Mouse (Mus musculus) lung, embryonic 15.5 days (tissue): ENCODE data around the gene Zbed3. TPM values are rescaled to one million over a fixed set of nuclear protein-coding genes. Genes with fewer than 3 reads are reported as not detected.
A peak's percentile ranks its signal among the peaks of the same experiment; 100 is the strongest.

ENCODE experiments used
- ATAC-seq: fragments of 200-750 bp; cut with Nextera tagmentation; 2 replicates; pipeline ENCODE4 v1.8.0; 2017; ENCODE audit warnings: moderate number of reproducible peaks, borderline replicate concordance; ENCODE audit not compliant: low FRiP score, low TSS enrichment; ENCODE audit errors: extremely low read depth
- H3K27ac ChIP-seq: fragments of 300-500 bp; sonication (generic); 2 replicates; pipeline ENCODE4 v1.5.1; 2015; ENCODE audit warnings: moderate library complexity, mild to moderate bottlenecking, inconsistent platforms
- H3K27me3 ChIP-seq: fragments of 300-500 bp; sonication (generic); 2 replicates; pipeline ENCODE4 v1.6.1; 2015; ENCODE audit warnings: inconsistent platforms
- H3K36me3 ChIP-seq: fragments of 300-500 bp; sonication (generic); 2 replicates; pipeline ENCODE4 v1.6.1; 2015; ENCODE audit warnings: inconsistent platforms
- H3K4me1 ChIP-seq: fragments of 300-500 bp; sonication (generic); 2 replicates; pipeline ENCODE4 v1.6.1; 2015; ENCODE audit warnings: inconsistent platforms
- H3K4me2 ChIP-seq: fragments of 300-500 bp; sonication (generic); 2 replicates; pipeline ENCODE4 v1.6.1; 2015; ENCODE audit warnings: inconsistent platforms, mild to moderate bottlenecking, moderate library complexity
- H3K4me3 ChIP-seq: fragments of 300-500 bp; sonication (generic); 2 replicates; pipeline ENCODE4 v1.5.1; 2015; ENCODE audit warnings: mild to moderate bottlenecking, inconsistent platforms
- H3K9ac ChIP-seq: fragments of 300-500 bp; sonication (generic); 2 replicates; pipeline ENCODE4 v1.6.1; 2015; ENCODE audit warnings: inconsistent platforms
- H3K9me3 ChIP-seq: fragments of 300-500 bp; sonication (generic); 2 replicates; pipeline ENCODE4 v1.6.1; 2016; ENCODE audit warnings: inconsistent platforms
- WGBS: fragments of 180-500 bp; shearing (Covaris S2); methylation state at CpG from one replicate; pipeline ENCODE4 v1.1.7; 2015; 5-methylcytosine and 5-hydroxymethylcytosine counted together
- polyA plus RNA-seq: library from polyadenylated mRNA; unstranded; fragments of >200 nt; fragmentation: Nextera tagmentation; extraction: Ambion mirVana; gene quantifications from 2 replicates; pipeline ENCODE4 v1.2.1, GENCODE M21; 2015

Gene Zbed3
- polyA plus RNA-seq, 1 experiment from 2014 or later, result 65.0 TPM

DNA sequence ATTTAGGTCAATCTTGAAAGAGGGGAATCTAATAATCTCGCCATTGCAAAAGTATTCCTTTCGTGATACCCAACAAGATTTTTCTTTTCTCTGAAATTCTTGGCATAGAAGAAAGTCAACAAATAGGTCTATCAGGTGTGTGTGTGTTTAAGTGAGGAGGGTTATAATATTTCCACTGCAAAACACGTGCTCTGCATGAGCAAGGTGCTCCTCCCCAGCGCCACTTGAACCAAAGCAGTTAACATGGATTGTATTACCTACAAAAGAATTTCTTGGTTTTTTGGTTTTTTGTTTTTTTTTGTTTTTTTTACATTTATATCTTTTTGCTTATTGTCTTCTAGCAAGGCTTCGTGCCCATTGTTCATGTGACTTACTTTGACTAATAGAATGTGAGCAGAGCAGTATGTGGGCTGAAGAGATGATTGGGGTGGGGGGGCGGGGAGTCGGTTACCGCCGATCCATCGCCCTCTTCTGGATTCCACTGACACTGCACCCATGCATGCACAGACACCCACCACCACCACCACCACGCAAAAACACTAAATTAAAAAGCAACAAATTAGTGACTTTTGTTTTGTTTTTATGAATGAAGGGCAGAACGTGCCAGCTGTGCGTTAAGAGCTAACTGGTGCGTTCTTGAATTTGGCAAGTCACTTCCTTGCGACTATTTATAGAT, 676 bp downstream of the Zbed3 start:
- WGBS, result 23% methylated on average over 15 of the region's 15 CpGs

DNA sequence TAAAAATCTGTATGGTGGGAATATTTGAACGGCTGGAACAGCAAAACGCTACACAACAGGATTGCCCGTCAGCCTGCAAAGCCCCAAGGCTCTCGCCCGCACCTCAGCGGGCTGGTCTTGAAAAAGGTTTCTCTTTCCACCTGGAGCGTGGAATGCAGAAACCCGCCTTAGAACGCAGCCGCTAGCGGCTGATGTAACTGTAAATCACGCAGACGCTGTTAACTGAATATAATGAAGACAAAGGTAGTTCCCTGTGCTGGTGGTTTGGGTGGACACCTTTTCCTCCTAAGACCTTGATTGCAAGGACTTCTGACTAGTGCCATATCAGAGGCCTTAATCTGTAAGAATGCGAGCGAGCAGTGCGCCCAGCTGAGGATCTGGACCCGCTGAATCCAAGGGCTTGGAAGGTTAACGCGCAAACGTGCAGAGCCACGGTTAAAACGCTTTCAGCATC, 1.2 kb downstream of the Zbed3 start:
- ATAC-seq, result peak; percentile 23; the same call in 1 of the 2 replicates
- no peaks in the 10 kb centered on the region for H3K9me3 ChIP-seq
- peaks cover 31% of the 10 kb centered on the region for H3K4me1 ChIP-seq
- no peaks in the 10 kb centered on the region for H3K36me3 ChIP-seq
- H3K9ac ChIP-seq, result peak overlapping the region; percentile 98
- under 1% methylated on average over 22 of the region's 22 CpGs for WGBS
- H3K4me2 ChIP-seq, result peak overlapping the region; percentile 79
- peak overlapping the region; percentile 86 for H3K4me3 ChIP-seq
- H3K27me3 ChIP-seq, result no peaks in the 10 kb centered on the region
- peak overlapping the region; percentile 99 for H3K27ac ChIP-seq

More for the DNA sequence above, 676 bp downstream of the Zbed3 start:
- ATAC-seq, result peak; percentile 43; the same call in 1 of the 2 replicates
- Histone ChIP-seq H3K4me1 (peaks cover 30% of the 10 kb centered on the region), H3K9me3 (no peaks in the 10 kb centered on the region), H3K36me3 (no peaks in the 10 kb centered on the region), H3K9ac (peak overlapping the region; percentile 98), H3K27ac (peak overlapping the region; percentile 99), H3K27me3 (no peaks in the 10 kb centered on the region), H3K4me3 (peak overlapping the region; percentile 86), H3K4me2 (peak overlapping the region; percentile 79)

DNA sequence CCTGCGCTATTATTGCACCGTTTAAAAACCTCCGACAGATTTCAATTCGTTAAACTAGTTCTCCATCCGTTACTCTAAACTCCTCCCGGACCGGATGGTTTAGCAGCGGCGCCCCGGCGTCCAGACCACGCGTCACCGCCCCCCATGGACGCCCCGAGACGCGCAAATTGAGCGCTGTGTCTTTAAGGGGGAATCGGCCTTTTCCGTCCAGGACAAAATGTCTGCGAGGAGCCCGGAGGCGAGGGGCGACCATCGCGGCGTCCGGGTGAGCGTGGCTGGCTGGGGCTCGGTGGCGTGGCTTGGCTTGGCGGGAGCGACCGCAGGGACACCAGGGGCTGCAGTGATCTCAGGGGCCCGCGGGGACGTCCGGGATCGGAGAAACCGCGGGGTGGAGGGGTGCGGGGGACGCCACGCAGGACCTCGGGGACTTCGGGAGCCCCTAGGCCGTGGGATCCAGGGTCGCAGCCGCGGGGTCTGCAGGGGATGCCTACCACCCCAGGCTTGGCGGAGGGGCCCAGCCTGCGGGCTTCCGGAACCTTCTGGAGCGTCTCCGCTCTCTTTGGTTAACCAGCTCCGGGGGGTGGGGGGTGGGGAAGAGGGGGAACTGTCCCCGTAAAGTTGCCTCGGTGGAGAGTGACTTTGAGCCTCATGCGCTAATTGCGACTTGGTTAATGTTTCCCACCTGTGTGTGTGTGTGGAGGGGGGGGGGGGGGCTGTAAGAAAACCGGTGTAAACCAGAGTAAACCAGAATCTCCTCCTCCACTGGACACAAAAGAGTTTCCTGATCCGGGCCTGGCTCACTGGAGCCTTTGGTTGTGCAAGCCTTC, 1.9 kb downstream of the Zbed3 start:
- peak; percentile 73 for ATAC-seq
- WGBS, result 2% methylated on average over 62 of the region's 63 CpGs
- H3K27ac ChIP-seq, result peak overlapping the region; percentile 99

DNA sequence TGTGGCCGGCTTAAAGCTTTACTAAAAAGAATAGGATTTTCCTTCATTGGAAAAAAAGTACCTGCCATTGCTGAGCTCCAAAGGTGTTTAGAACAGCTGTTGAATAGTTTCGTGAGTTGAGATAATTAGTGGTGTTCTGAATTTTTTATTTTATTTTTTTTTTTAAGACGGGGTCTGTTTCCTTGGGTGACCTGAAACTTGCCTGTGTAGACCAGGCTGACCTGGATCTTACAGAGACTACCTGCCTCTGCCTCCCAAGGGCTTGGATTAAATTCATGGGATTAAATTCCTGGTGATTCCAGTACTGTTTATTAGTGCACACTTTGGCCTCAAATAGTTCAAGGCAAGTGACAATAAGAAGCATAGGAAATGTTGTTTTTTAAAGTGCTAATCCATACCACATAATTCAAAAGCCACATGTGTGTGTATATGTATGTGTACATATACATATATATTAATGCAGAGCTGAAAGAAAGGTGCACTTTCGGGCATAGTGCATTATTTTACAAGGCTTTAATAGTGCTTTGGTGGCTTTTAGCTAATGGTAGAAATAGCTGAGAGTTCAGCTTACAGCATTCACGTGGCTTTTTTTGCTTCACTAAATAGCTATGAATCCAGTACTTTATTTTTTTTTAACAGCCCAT, 2.6 kb downstream of the Zbed3 start:
- peaks cover 35% of the 10 kb centered on the region for H3K4me1 ChIP-seq
- H3K9ac ChIP-seq, result peak overlapping the region; percentile 98
- H3K36me3 ChIP-seq, result no peaks in the 10 kb centered on the region
- peak overlapping the region; percentile 86 for H3K4me3 ChIP-seq
- no peaks in the 10 kb centered on the region for H3K27me3 ChIP-seq
- H3K27ac ChIP-seq, result peak overlapping the region; percentile 99
- no peaks in the 10 kb centered on the region for H3K9me3 ChIP-seq
- ATAC-seq, result no peak
- 4% methylated on average over 5 of the region's 5 CpGs for WGBS
- H3K4me2 ChIP-seq, result peak overlapping the region; percentile 79

More for the DNA sequence above, 1.9 kb downstream of the Zbed3 start:
- Histone ChIP-seq H3K9ac (peak overlapping the region; percentile 98), H3K4me2 (peak overlapping the region; percentile 79), H3K4me3 (peak overlapping the region; percentile 86), H3K36me3 (no peaks in the 10 kb centered on the region), H3K4me1 (peaks cover 34% of the 10 kb centered on the region), H3K27me3 (no peaks in the 10 kb centered on the region), H3K9me3 (no peaks in the 10 kb centered on the region)

DNA sequence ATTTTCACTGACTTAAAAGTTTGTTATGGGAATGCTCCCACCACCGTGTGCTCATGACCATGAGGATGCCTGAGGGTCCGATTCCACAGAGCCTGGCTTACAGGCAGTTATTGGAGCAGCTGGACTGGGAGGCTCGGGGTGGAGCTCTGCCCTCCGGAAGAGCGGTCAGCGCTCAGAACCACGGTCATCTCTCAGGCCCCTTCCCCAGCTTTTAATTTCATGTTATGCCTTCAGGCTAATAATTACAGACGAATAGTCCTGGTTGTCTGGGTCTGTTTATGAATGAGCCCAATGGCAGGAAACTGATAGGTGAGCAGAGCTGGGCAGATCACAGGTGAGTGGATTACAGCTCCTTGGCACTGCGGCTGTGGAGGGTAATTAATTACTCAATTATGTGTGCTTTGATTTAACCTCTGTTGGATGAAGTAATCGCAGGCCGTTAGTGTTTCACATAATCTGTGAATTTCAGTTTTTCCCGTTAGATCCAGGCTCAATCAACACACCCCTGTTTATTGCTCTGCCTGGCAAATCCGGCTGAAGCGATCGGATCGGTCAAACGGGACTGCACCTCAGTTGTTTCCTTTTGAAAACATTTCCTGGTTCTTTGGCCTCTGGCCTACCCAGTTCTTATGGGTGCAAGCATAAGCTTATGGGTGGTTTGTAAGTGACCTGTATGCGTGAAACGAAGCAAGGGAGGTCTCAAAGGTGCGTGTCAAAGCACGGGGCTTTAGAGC, 3.4 kb downstream of the Zbed3 start:
- Histone ChIP-seq H3K27me3 (no peaks in the 10 kb centered on the region), H3K36me3 (no peaks in the 10 kb centered on the region), H3K27ac (peak overlapping the region; percentile 99), H3K4me1 (peaks cover 38% of the 10 kb centered on the region), H3K4me3 (peak overlapping the region; percentile 86), H3K9ac (peak overlapping the region; percentile 98), H3K9me3 (no peaks in the 10 kb centered on the region), H3K4me2 (peak overlapping the region; percentile 79)
- 10% methylated on average over 21 of the region's 21 CpGs for WGBS
- no peak for ATAC-seq

DNA sequence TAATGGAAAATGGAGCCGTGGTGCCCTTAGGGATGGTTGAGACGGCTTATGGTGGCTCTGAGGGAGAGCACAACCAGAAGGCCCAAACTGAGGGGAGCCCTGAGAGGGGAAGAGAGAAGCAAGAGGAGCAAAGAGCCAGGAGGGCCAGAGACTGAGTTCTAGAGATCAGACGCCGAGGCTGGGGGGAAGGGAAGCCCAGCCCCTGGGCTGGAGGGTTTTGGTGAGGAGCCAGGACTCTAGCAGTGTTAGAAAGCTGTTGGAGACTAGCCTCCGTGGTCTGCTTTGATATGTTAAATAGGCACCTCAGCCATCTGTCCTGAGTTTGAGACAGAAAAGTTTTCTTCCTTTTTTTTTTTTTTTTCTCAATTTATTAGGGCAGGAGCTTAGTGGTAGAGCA, 3.9 kb downstream of the Zbed3 start:
- Histone ChIP-seq H3K4me1 (peaks cover 43% of the 10 kb centered on the region), H3K36me3 (no peaks in the 10 kb centered on the region), H3K27me3 (no peaks in the 10 kb centered on the region), H3K27ac (peak overlapping the region; percentile 99), H3K4me2 (peak overlapping the region; percentile 79), H3K9ac (peak overlapping the region; percentile 98), H3K9me3 (no peaks in the 10 kb centered on the region), H3K4me3 (peak overlapping the region; percentile 86)
- WGBS, result 7% methylated on average over 5 of the region's 5 CpGs
- ATAC-seq, result no peak

DNA sequence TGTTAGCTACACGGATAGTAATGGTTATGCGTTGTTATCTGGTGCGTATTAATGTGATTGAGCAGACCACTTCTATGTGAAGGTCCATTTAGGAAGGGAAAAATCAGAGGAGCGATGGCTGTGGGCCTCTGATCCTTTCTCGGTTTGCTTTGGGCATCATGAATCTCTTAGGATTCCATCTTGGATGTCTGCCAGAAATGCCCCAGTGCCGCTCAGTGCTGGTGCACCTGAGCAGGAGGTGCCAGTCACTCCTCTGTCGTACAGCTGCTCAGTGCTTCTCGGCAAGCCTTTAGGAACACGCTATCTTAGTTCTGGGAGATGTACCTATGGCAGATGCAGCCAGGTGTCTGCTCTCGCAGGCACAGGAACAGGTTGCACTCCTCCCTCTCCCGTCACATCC, 5.4 kb downstream of the Zbed3 start:
- H3K9me3 ChIP-seq, result no peaks in the 10 kb centered on the region
- ATAC-seq, result no peak
- no peak overlapping the region for H3K27ac ChIP-seq
- H3K36me3 ChIP-seq, result no peaks in the 10 kb centered on the region
- H3K27me3 ChIP-seq, result no peaks in the 10 kb centered on the region
- no peak overlapping the region for H3K9ac ChIP-seq
- H3K4me3 ChIP-seq, result no peak overlapping the region
- 67% methylated on average over 11 of the region's 11 CpGs for WGBS
- H3K4me2 ChIP-seq, result no peak overlapping the region
- peaks cover 47% of the 10 kb centered on the region for H3K4me1 ChIP-seq

DNA sequence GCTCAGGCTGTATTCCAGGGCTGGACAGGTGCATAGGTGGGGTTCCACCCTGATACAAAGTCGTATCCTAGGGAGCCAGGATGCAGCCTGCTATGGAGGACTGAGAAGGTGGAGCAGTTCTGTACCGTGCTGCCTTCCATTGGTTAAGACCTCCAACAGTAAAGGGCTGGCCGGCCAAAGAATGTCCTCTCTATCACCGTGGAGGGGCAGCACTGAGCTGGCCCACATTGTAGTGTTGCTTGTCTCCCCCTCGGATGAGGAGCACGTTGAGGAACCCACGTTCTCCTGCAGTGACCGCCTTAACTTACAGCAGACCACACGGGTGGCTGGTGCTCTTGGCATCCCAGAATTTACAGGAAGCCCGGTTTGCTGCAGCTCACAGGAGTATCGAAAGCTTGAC, 7.1 kb downstream of the Zbed3 start:
- H3K9ac ChIP-seq, result no peak overlapping the region
- H3K9me3 ChIP-seq, result no peaks in the 10 kb centered on the region
- WGBS, result 51% methylated on average over 11 of the region's 11 CpGs
- no peaks in the 10 kb centered on the region for H3K27me3 ChIP-seq
- no peak overlapping the region for H3K4me2 ChIP-seq
- no peak for ATAC-seq
- no peak overlapping the region for H3K27ac ChIP-seq
- no peak overlapping the region for H3K4me3 ChIP-seq
- peaks cover 47% of the 10 kb centered on the region for H3K4me1 ChIP-seq
- peaks cover 1% of the 10 kb centered on the region; the same call in 1 of the 2 replicates for H3K36me3 ChIP-seq

DNA sequence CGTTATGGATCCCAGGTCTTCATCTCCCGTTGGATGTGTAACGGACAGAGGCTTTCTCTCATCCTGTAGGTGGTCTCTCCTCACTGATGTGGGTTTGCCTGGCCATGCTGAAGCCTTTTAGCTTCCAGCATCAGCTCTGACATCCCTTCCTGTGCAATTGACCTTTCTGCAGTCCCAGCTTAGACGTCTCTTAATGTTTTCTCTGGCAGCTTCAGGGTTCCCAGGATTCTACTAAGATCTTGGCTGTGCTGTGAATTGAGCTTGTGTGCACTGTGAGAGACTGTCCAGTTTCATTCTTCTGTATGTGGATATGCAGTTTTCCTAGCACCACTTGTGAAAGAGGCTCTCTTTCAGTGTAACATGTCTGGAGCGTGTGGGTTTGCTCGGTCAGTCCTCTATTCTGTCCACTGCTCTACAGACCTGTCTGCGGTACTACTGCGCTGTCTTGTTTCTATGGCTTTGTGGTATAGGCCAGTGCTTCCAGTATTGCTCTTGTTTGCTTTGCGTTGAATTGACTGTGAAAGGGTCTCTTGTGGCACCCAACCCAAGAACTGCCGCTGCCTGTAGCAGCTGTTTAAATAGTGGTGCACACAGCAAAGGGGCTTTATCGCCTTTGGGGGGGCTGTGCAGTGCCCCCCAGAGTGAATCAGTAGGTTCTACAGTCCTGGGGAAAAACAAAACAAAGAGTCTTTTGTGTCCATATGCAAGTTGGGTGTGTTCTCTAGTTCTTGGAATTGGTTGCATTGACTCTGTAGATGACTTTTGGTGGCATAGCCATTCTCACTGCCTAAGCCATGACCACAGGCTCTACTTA, 8.9 kb downstream of the Zbed3 start:
- H3K9ac ChIP-seq, result no peak overlapping the region
- ATAC-seq, result no peak
- H3K27ac ChIP-seq, result peak overlapping the region; percentile 29; the same call in 1 of the 2 replicates
- peaks cover 17% of the 10 kb centered on the region for H3K36me3 ChIP-seq
- WGBS, result 71% methylated on average over 11 of the region's 11 CpGs
- H3K27me3 ChIP-seq, result no peaks in the 10 kb centered on the region
- no peak overlapping the region for H3K4me2 ChIP-seq
- H3K4me1 ChIP-seq, result peaks cover 34% of the 10 kb centered on the region
- H3K4me3 ChIP-seq, result no peak overlapping the region
- no peaks in the 10 kb centered on the region for H3K9me3 ChIP-seq

DNA sequence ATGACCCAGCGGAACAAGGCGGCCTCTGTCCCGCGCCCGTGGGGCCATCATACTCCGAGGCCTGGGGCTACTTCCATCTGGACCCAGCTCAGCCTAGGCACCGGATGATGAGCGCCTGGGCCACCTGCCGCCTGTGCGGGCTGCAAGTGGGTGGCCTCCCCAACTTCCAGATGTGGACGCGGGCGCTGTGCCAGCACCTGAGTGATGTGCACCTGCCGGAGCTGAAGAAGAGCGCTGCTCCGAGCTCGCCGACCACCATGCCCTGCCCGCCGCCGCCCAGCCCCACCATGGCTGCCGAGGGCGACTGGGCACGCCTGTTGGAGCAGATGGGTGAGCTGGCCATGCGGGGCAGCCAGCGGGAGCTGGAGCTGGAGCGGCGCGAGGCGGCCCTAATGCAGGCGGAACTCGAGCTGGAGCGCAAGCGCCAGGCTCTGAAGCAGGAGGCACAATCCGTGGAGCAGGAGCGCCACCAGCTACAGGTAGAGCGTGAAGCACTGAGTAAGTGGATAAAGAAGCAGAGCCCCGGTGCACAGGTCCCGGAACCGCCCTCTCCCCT, 12.8 kb downstream of the Zbed3 start:
- H3K9me3 ChIP-seq, result no peaks in the 10 kb centered on the region
- ATAC-seq, result peak; percentile 42; the same call in 1 of the 2 replicates
- WGBS, result 83% methylated on average over 40 of the region's 40 CpGs

More for the DNA sequence above, 12.8 kb downstream of the Zbed3 start:
- Histone ChIP-seq H3K27ac (no peak overlapping the region), H3K4me3 (no peak overlapping the region), H3K36me3 (peaks cover 40% of the 10 kb centered on the region), H3K9ac (no peak overlapping the region), H3K27me3 (no peaks in the 10 kb centered on the region), H3K4me1 (0 out of 2 replicates have a peak, but pooled peaks cover 11% of the 10 kb centered on the region), H3K4me2 (no peak overlapping the region)
